Mouse (Mus musculus) limb, embryonic 14.5 days (tissue): ENCODE measurements around the gene Gm17364. TPM values are rescaled to one million over a fixed set of nuclear protein-coding genes. Genes with fewer than 3 reads are reported as not detected.

Experiments used
- ATAC-seq: fragments of 200-750 bp; cut with Nextera tagmentation; 2 replicates; pipeline ENCODE4 v1.8.0; 2017; ENCODE audit warnings: low read depth, moderate number of reproducible peaks, moderate TSS enrichment; ENCODE audit not compliant: low FRiP score
- DNase-seq: peaks from one replicate; pipeline ENCODE4 v3.0.0-alpha.2; 2015; ENCODE audit warnings: low spot score
- H3K27ac ChIP-seq: fragments of 300-500 bp; sonication (generic); replicated peaks from 2 replicates; pipeline ENCODE4 v1.5.1; 2014; ENCODE audit warnings: low read depth, mild to moderate bottlenecking, low read length, moderate library complexity, mixed read lengths
- H3K27me3 ChIP-seq: fragments of 300-500 bp; sonication (generic); 2 replicates; pipeline ENCODE4 v1.6.1; 2014; ENCODE audit warnings: low read length, mixed read lengths; ENCODE audit not compliant: control insufficient read depth, insufficient read depth
- H3K36me3 ChIP-seq: fragments of 300-500 bp; sonication (generic); 2 replicates; pipeline ENCODE4 v1.6.1; 2014; ENCODE audit warnings: mild to moderate bottlenecking, low read length, moderate library complexity, mixed read lengths; ENCODE audit not compliant: control insufficient read depth, insufficient read depth
- H3K4me1 ChIP-seq: fragments of 300-500 bp; sonication (generic); 2 replicates; pipeline ENCODE4 v1.6.1; 2014; ENCODE audit warnings: antibody characterized with exemption, low read length, mixed read lengths; ENCODE audit not compliant: control insufficient read depth, insufficient read depth
- H3K4me2 ChIP-seq: fragments of 300-500 bp; sonication (generic); replicated peaks from 2 replicates; pipeline ENCODE4 v1.6.1; 2014; ENCODE audit warnings: low read depth, mild to moderate bottlenecking, low read length, moderate library complexity; ENCODE audit not compliant: severe bottlenecking
- H3K4me3 ChIP-seq: fragments of 300-500 bp; sonication (generic); replicated peaks from 2 replicates; pipeline ENCODE4 v1.5.1; 2014; ENCODE audit warnings: low read length
- H3K9ac ChIP-seq: fragments of 300-500 bp; sonication (generic); 2 replicates; pipeline ENCODE4 v1.6.1; 2014; ENCODE audit warnings: mild to moderate bottlenecking, low read depth, low read length, moderate library complexity; ENCODE audit not compliant: severe bottlenecking
- H3K9me3 ChIP-seq: fragments of 300-500 bp; sonication (generic); 2 replicates; pipeline ENCODE4 v1.6.1; 2016; ENCODE audit warnings: low read length; ENCODE audit not compliant: control insufficient read depth
- POLR2A ChIP-seq: fragments of 200-500 bp; IDR thresholded peaks from 2 replicates; pipeline ENCODE4 v1.8.0; 2012; ENCODE audit warnings: inconsistent platforms, mild to moderate bottlenecking, moderate library complexity, borderline replicate concordance; ENCODE audit not compliant: insufficient read depth, insufficient read length; ENCODE audit errors: extremely low read depth
- WGBS: fragments of 180-500 bp; shearing (Covaris S2); extraction: QIAGEN DNeasy Blood & Tissue Kit; methylation state at CpG from one replicate; pipeline ENCODE4 v1.1.7; 2014; 5-methylcytosine and 5-hydroxymethylcytosine counted together
- polyA plus RNA-seq, 2 experiments: library from polyadenylated mRNA; depleted of rRNA in 1 of 2; stranded (reverse) in 1 of 2; unstranded in 1 of 2; fragments of >200 nt; fragmentation: Nextera tagmentation in 1 of 2; extraction: Ambion mirVana in 1 of 2; gene quantifications; 2 replicates each; pipeline versions ENCODE4 v1.2.1 to v1.2.3; 2012 to 2014

Gm17364 gene
- polyA plus RNA-seq, 2 experiments, result not detected

- Histone ChIP-seq H3K27me3 (no peaks in the 10 kb centered on the region), H3K4me3 (peak overlapping the region; percentile 77), H3K27ac (peak overlapping the region; percentile 81), H3K36me3 (no peaks in the 10 kb centered on the region), H3K4me1 (0 out of 2 replicates have a peak, but pooled peaks cover 5% of the 10 kb centered on the region), H3K9me3 (no peaks in the 10 kb centered on the region), H3K9ac (peak overlapping the region; percentile 82), H3K4me2 (peak overlapping the region; percentile 71)
- under 1% methylated on average over 27 of the region's 27 CpGs for WGBS
- ATAC-seq (no peak), DNase-seq (no peak)
- no peak for TF ChIP-seq POLR2A
These were observed 23.3 kb downstream of the Gm17364 start for GRCm38 (mm10) chr13:41250318-41250981.

- DNase-seq (peak; percentile 97), ATAC-seq (peak; percentile 96)
- Histone ChIP-seq H3K27ac (peak within 1 kb of the TSS; percentile 81), H3K9me3 (no peaks in the 10 kb centered on the region), H3K4me1 (0 out of 2 replicates have a peak, but pooled peaks cover 5% of the 10 kb centered on the region), H3K9ac (peak within 1 kb of the TSS; percentile 82), H3K27me3 (no peaks in the 10 kb centered on the region), H3K4me3 (peak within 1 kb of the TSS; percentile 77), H3K36me3 (no peaks in the 10 kb centered on the region), H3K4me2 (peak within 1 kb of the TSS; percentile 71)
- WGBS, result under 1% methylated on average over 49 of the region's 78 CpGs
- 0 out of 2 replicates have a peak, but pooled peaks have one; percentile 52 for TF ChIP-seq POLR2A
These were observed 24.0 kb downstream of the Gm17364 start, which contains the start of gene Smim13 for GRCm38 (mm10) chr13:41249538-41250317. TSS of gene Smim13 (plus strand) at chr13:41249844.

- peak overlapping the region; percentile 77 for H3K4me3 ChIP-seq
- peak overlapping the region; percentile 82 for H3K9ac ChIP-seq
- ATAC-seq (no peak; the same call in 1 of the 2 replicates), DNase-seq (peak; percentile 58)
- no peaks in the 10 kb centered on the region for H3K9me3 ChIP-seq
- H3K27ac ChIP-seq, result 0 out of 2 replicates have a peak overlapping the region, but pooled peaks have one; percentile 1
- H3K36me3 ChIP-seq, result no peaks in the 10 kb centered on the region
- 31% methylated on average over 12 of the region's 12 CpGs for WGBS
- no peak for TF ChIP-seq POLR2A
- peak overlapping the region; percentile 71 for H3K4me2 ChIP-seq
- H3K4me1 ChIP-seq, result 0 out of 2 replicates have a peak, but pooled peaks cover 5% of the 10 kb centered on the region
- no peaks in the 10 kb centered on the region for H3K27me3 ChIP-seq
These were observed 24.8 kb downstream of the Gm17364 start for GRCm38 (mm10) chr13:41248751-41249520.

GRCm38 (mm10) chr13:41244306-41244830 is 29.4 kb downstream of the Gm17364 start:
- TF ChIP-seq POLR2A, result no peak
- Histone ChIP-seq H3K4me1 (no peaks in the 10 kb centered on the region), H3K4me3 (no peak overlapping the region), H3K4me2 (no peak overlapping the region), H3K27me3 (no peaks in the 10 kb centered on the region), H3K27ac (no peak overlapping the region), H3K36me3 (no peaks in the 10 kb centered on the region), H3K9me3 (no peaks in the 10 kb centered on the region), H3K9ac (no peak overlapping the region)
- ATAC-seq (no peak), DNase-seq (no peak)
- 51% methylated on average over 6 of the region's 6 CpGs for WGBS
